Comparison of ENCODE assay signal across 10 mouse cellular contexts in genomic region chr3:130887540-130888312, GRCm38 (mm10).
DNase-seq lines count a peak whose midpoint lies in the region; TF ChIP-seq lines count a peak whose summit lies in the region.
"Had no signal": no experiment of that assay in that cellular context is flagged by ENCODE, and none has a peak within 500 bp of the region (broad histone marks: within the 10 kb centered on the region; RNA-seq: fewer than 3 reads in every experiment).

No protein-coding gene starts in this region.

- no peaks in the 10 kb centered on the region for H3K36me3 ChIP-seq in kidney, adult 2 months (ENCODE audit: control insufficient read depth, insufficient read depth, low read length)
- H3K36me3 ChIP-seq in spleen, adult 2 months (ENCODE audit: control insufficient read depth, insufficient read depth, low read length): no peaks in the 10 kb centered on the region
- no peaks in the 10 kb centered on the region for H3K36me3 ChIP-seq in heart, embryonic 10.5 days
- H3K36me3 ChIP-seq: hindbrain, embryonic 15.5 days had no signal

- WGBS in kidney, adult 2 months: 80% methylated on average over 3 of the region's 3 CpGs
- 85% methylated on average over 3 of the region's 3 CpGs for WGBS in spleen, adult 2 months
- WGBS in heart, embryonic 10.5 days: 82% methylated on average over 3 of the region's 3 CpGs

- no peaks in the 10 kb centered on the region for H3K9me3 ChIP-seq in heart, embryonic 10.5 days
- H3K9me3 ChIP-seq: hindbrain, embryonic 15.5 days had no signal

- no peak overlapping the region for H3K4me3 ChIP-seq in kidney, adult 2 months (ENCODE audit: insufficient read depth, low read depth, low read length)
- H3K4me3 ChIP-seq in spleen, adult 2 months (ENCODE audit: extremely low read depth, insufficient read depth, insufficient read length): no peak overlapping the region
- no peak overlapping the region for H3K4me3 ChIP-seq in heart, embryonic 10.5 days
- H3K4me3 ChIP-seq: hindbrain, embryonic 15.5 days; megakaryocyte, embryonic 14.5 days had no signal

- H3K4me1 ChIP-seq in kidney, adult 2 months (ENCODE audit: control insufficient read depth, insufficient read depth, low read length): no peaks in the 10 kb centered on the region
- no peaks in the 10 kb centered on the region for H3K4me1 ChIP-seq in spleen, adult 2 months (ENCODE audit: control insufficient read depth, insufficient read depth, insufficient read length)
- peaks cover 17% of the 10 kb centered on the region for H3K4me1 ChIP-seq in heart, embryonic 10.5 days
- H3K4me1 ChIP-seq: hindbrain, embryonic 15.5 days had no signal

- H3K27me3 ChIP-seq in kidney, adult 2 months (replicated peaks; ENCODE audit: control insufficient read depth, insufficient read depth, low read length): no peaks in the 10 kb centered on the region
- H3K27me3 ChIP-seq in spleen, adult 2 months (ENCODE audit: control insufficient read depth, insufficient read depth, low read length): no peaks in the 10 kb centered on the region
- no peaks in the 10 kb centered on the region for H3K27me3 ChIP-seq in heart, embryonic 10.5 days (ENCODE audit: insufficient read depth, poor library complexity, severe bottlenecking)
- H3K27me3 ChIP-seq: hindbrain, embryonic 15.5 days had no signal

- no peak overlapping the region for H3K27ac ChIP-seq in kidney, adult 2 months (ENCODE audit: insufficient read depth, low read depth, low read length)
- no peak overlapping the region for H3K27ac ChIP-seq in spleen, adult 2 months (ENCODE audit: insufficient read depth, low read length)
- no peak overlapping the region for H3K27ac ChIP-seq in heart, embryonic 10.5 days
- H3K27ac ChIP-seq: hindbrain, embryonic 15.5 days had no signal

- DNase-seq in kidney, adult 2 months: peak; percentile 29
- no peak for DNase-seq in kidney, postnatal 14 days
- peak; percentile 86 for DNase-seq in ES-CJ7 (ENCODE audit: low read depth, low spot score)
- DNase-seq in c-Kit-positive CD71-positive TER-119-positive erythroid progenitor cells, embryonic 14.5 days (ENCODE audit: low spot score): peak; percentile 21
- DNase-seq in spleen, adult 2 months (ENCODE audit: low read depth in 1 of 2, low spot score in 2 of 2): peak; percentile 34 to 60
- no peak for DNase-seq in embryo, embryonic 11 days
- no peak for DNase-seq in ovary, adult 18-20 months (ENCODE audit: low spot score)
- no peak for DNase-seq in heart, embryonic 10.5 days (ENCODE audit: low spot score)

- TF ChIP-seq CTCF in kidney, adult 2 months (conservative IDR thresholded peaks at IDR 0.05; ENCODE audit: insufficient read depth, insufficient read length, low read depth, low read length): peak; percentile 55
- TF ChIP-seq CTCF in spleen, adult 2 months (IDR thresholded peaks at IDR 0.05; ENCODE audit: extremely low read depth, insufficient read depth, insufficient read length, insufficient replicate concordance): peak; percentile 42; the same call in 1 of the 2 replicates

- TF ChIP-seq POLR2A in kidney, adult 2 months (IDR thresholded peaks at IDR 0.05; ENCODE audit: low read depth, low read length): no peak
- no peak for TF ChIP-seq POLR2A in spleen, adult 2 months (IDR thresholded peaks at IDR 0.05; ENCODE audit: low read depth, low read length)

Comparison
In these comparisons a context has a peak if more than half of its experiments do, and no peak if none do; other contexts are left out.
1. DNase-seq: peak in kidney, adult 2 months (single experiment), ES-CJ7 (single experiment), c-Kit-positive CD71-positive TER-119-positive erythroid progenitor cells, embryonic 14.5 days (single experiment) and spleen, adult 2 months (2 of 2); none in kidney, postnatal 14 days (single experiment), embryo, embryonic 11 days (single experiment), ovary, adult 18-20 months (single experiment) and heart, embryonic 10.5 days (single experiment).